Mouse (Mus musculus) stomach, embryonic 14.5 days (tissue): ENCODE data around the gene Basp1. TPM values are rescaled to one million over a fixed set of nuclear protein-coding genes. Genes with fewer than 3 reads are reported as not detected.

Experiments used
- ATAC-seq: fragments of 200-750 bp; cut with Nextera tagmentation; 2 replicates; pipeline ENCODE4 v1.8.0; 2017; ENCODE audit warnings: low read depth, moderate TSS enrichment; ENCODE audit not compliant: insufficient number of reproducible peaks, insufficient read depth, low FRiP score
- H3K27ac ChIP-seq: fragments of 300-500 bp; sonication (generic); 2 replicates; pipeline ENCODE4 v1.5.1; 2014; ENCODE audit warnings: mild to moderate bottlenecking, low read length, moderate library complexity, mixed read lengths
- H3K27me3 ChIP-seq: fragments of 300-500 bp; sonication (generic); 2 replicates; pipeline ENCODE4 v1.6.1; 2014; ENCODE audit warnings: low read length, control low read depth, mixed read lengths; ENCODE audit not compliant: control insufficient read depth, insufficient read depth
- H3K36me3 ChIP-seq: fragments of 300-500 bp; sonication (generic); 2 replicates; pipeline ENCODE4 v1.6.1; 2014; ENCODE audit warnings: mild to moderate bottlenecking, control low read depth, low read length, moderate library complexity, mixed read lengths; ENCODE audit not compliant: control insufficient read depth, insufficient read depth
- H3K4me1 ChIP-seq: fragments of 300-500 bp; sonication (generic); 2 replicates; pipeline ENCODE4 v1.6.1; 2014; ENCODE audit warnings: low read length, control low read depth, mixed read lengths; ENCODE audit not compliant: control insufficient read depth, insufficient read depth
- H3K4me2 ChIP-seq: fragments of 300-500 bp; sonication (generic); replicated peaks from 2 replicates; pipeline ENCODE4 v1.6.1; 2014; ENCODE audit warnings: low read depth, low read length, control low read depth
- H3K4me3 ChIP-seq: fragments of 300-500 bp; sonication (generic); 2 replicates; pipeline ENCODE4 v1.5.1; 2014; ENCODE audit warnings: low read depth, low read length, control low read depth
- H3K9ac ChIP-seq: fragments of 300-500 bp; sonication (generic); replicated peaks from 2 replicates; pipeline ENCODE4 v1.6.1; 2014; ENCODE audit warnings: low read depth, mild to moderate bottlenecking, control low read depth, low read length, moderate library complexity, mixed read lengths
- H3K9me3 ChIP-seq: fragments of 300-500 bp; sonication (generic); 2 replicates; pipeline ENCODE4 v1.6.1; 2016; ENCODE audit warnings: low read depth, low read length, control low read depth; ENCODE audit not compliant: control insufficient read depth
- WGBS: fragments of 180-500 bp; shearing (Covaris S2); extraction: QIAGEN DNeasy Blood & Tissue Kit; methylation state at CpG from one replicate; pipeline ENCODE4 v1.1.7; 2014; 5-methylcytosine and 5-hydroxymethylcytosine counted together
- polyA plus RNA-seq: library from polyadenylated mRNA; unstranded; fragments of >200 nt; fragmentation: Nextera tagmentation; extraction: Ambion mirVana; gene quantifications from 2 replicates; pipeline ENCODE4 v1.2.1, GENCODE M21; 2014

Basp1 gene
- polyA plus RNA-seq, 1 experiment from 2014 or later = 29.3 TPM

GRCm38 (mm10) chr15:25314471-25314870, 99.1 kb downstream of the Basp1 start:
- 84% methylated on average over 3 of the region's 3 CpGs for WGBS
- no peaks in the 10 kb centered on the region for H3K9me3 ChIP-seq
- no peak overlapping the region for H3K4me3 ChIP-seq
- no peaks in the 10 kb centered on the region for H3K36me3 ChIP-seq
- H3K4me1 ChIP-seq = no peaks in the 10 kb centered on the region
- H3K27me3 ChIP-seq = no peaks in the 10 kb centered on the region
- ATAC-seq = no peak
- H3K27ac ChIP-seq = no peak overlapping the region
- no peak overlapping the region for H3K4me2 ChIP-seq
- H3K9ac ChIP-seq = no peak overlapping the region

Other genes starting within 250 kb of the Basp1 start
- 46.1 and 48.0 TPM in 2 replicates for gene Myo10, start 208.8 kb upstream of the Basp1 start, polyA plus RNA-seq